Mouse (Mus musculus): ENCODE results near the gene Nudt9. TPM values are rescaled to one million over a fixed set of nuclear protein-coding genes. Genes with fewer than 3 reads are reported as not detected.
A peak's percentile ranks its signal among the peaks of the same experiment; 100 is the strongest.

Gene Nudt9
- 57.2 and 57.3 TPM in 2 replicates for polyA plus RNA-seq (2016; fragmentation: Nextera tagmentation; extraction: Ambion mirVana)

DNA sequence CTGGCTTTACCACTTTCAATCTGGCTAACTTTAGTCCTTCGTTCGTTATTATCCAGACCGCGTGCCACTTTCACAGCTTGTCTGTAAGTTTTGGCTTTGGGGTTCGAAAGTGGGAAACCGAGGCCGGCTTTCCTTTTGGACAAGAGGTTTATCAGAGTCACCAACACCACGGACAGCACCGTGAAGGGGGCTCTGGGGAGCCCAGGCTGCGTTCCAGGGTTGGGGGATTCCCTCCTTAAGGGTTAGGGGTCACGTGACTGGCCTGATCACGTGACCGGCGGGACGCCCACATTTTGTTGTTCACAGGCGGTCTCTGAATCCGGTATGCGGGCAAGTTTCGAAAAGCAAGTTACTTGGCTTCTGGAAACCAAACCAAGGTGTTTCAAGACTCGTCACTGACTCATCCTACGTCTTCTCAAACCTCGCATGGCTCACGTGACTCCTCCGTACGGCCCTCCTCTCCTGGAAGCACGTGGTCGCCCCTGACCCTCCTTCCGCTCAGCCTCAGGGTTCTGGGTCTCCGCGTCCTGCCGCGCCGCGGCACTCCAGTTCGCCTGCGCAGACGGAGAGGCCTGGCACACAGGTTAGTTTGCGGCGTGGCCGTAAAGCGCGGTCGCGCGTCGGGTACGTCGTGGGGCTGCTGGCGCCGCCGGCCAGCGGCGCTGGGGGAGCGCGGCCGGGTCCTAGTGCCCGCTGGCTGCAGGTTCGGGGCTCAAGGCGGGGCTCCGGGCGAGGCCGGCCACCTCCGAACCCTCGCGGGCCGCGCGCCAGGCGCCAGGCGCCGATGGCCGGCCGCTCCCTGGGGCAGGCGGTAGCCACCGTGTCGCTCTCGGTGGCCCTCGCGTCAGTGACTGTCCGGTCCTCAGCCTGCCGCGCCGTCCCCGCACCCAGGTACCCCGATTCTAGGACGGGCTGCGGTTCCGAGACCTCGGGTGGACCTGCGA, at the start of gene Nudt9:
TSS of gene Nudt9 (plus strand) at position 51 of the 944 bp plus-strand sequence.
- ATAC-seq (ENCODE audit: insufficient number of reproducible peaks, low FRiP score), result peak; percentile 97
- Histone ChIP-seq H3K4me2 (peak within 1 kb of the TSS; percentile 78), H3K27ac (ENCODE audit: poor library complexity, severe bottlenecking) (peak within 1 kb of the TSS; percentile 79), H3K27me3 (replicated peaks) (no peaks in the 10 kb centered on the region), H3K4me3 (peak within 1 kb of the TSS; percentile 85), H3K36me3 (peaks cover 11% of the 10 kb centered on the region), H3K9me3 (replicated peaks) (no peaks in the 10 kb centered on the region), H3K9ac (peak within 1 kb of the TSS; percentile 94), H3K4me1 (replicated peaks) (peaks cover 19% of the 10 kb centered on the region)
- 6% methylated on average over 89 of the region's 90 CpGs for WGBS

DNA sequence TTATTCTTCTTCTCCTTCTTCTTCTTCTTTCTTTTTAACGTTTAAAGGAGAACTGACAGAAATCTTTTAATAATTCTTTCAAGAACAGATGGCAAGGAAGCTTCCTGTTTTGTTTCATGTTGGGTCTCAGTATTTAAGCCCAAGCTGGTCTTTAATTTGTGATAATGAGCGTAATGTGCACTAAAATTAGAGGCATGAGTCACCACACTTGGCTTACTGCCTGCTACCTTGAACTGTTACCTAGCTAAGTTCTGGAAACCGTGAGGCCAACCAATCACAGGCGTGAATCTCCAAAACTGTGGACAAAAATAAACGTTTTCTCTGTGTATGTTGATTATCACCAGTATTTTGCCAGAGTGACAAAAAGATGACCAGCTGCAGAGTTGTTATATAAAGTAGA, 47.4 kb upstream of the Nudt9 start:
- H3K4me2 ChIP-seq, result no peak overlapping the region
- H3K9ac ChIP-seq, result no peak overlapping the region
- H3K4me1 ChIP-seq (replicated peaks), result no peaks in the 10 kb centered on the region
- no peak overlapping the region for H3K27ac ChIP-seq (ENCODE audit: poor library complexity, severe bottlenecking)
- no peak overlapping the region for H3K4me3 ChIP-seq
- WGBS, result 47% methylated on average over 5 of the region's 5 CpGs
- no peak for ATAC-seq (ENCODE audit: insufficient number of reproducible peaks, low FRiP score)
- no peaks in the 10 kb centered on the region for H3K27me3 ChIP-seq (replicated peaks)
- no peaks in the 10 kb centered on the region for H3K9me3 ChIP-seq (replicated peaks)
- H3K36me3 ChIP-seq, result peaks cover 24% of the 10 kb centered on the region

GRCm38 (mm10) chr5:103999738-104000137, 46.4 kb upstream of the Nudt9 start:
- H3K4me2 ChIP-seq, result no peak overlapping the region
- H3K4me1 ChIP-seq (replicated peaks), result no peaks in the 10 kb centered on the region
- no peaks in the 10 kb centered on the region for H3K27me3 ChIP-seq (replicated peaks)
- H3K4me3 ChIP-seq, result no peak overlapping the region
- H3K9ac ChIP-seq, result no peak overlapping the region
- 2% methylated on average over 5 of the region's 5 CpGs for WGBS
- ATAC-seq (ENCODE audit: insufficient number of reproducible peaks, low FRiP score), result no peak
- peaks cover 22% of the 10 kb centered on the region for H3K36me3 ChIP-seq
- no peak overlapping the region for H3K27ac ChIP-seq (ENCODE audit: poor library complexity, severe bottlenecking)
- no peaks in the 10 kb centered on the region for H3K9me3 ChIP-seq (replicated peaks)

GRCm38 (mm10) chr5:104002549-104003255, 43.4 kb upstream of the Nudt9 start:
- no peaks in the 10 kb centered on the region for H3K27me3 ChIP-seq (replicated peaks)
- no peak overlapping the region for H3K27ac ChIP-seq (ENCODE audit: poor library complexity, severe bottlenecking)
- no peaks in the 10 kb centered on the region for H3K4me1 ChIP-seq (replicated peaks)
- 43% methylated on average over 18 of the region's 18 CpGs for WGBS
- H3K36me3 ChIP-seq, result peaks cover 38% of the 10 kb centered on the region
- H3K9me3 ChIP-seq (replicated peaks), result no peaks in the 10 kb centered on the region
- no peak overlapping the region for H3K4me3 ChIP-seq
- no peak overlapping the region for H3K4me2 ChIP-seq
- no peak overlapping the region for H3K9ac ChIP-seq
- no peak for ATAC-seq (ENCODE audit: insufficient number of reproducible peaks, low FRiP score)

GRCm38 (mm10) chr5:104003256-104003931, 42.7 kb upstream of the Nudt9 start:
- H3K9me3 ChIP-seq (replicated peaks), result no peaks in the 10 kb centered on the region
- peaks cover 44% of the 10 kb centered on the region for H3K36me3 ChIP-seq
- no peak overlapping the region for H3K27ac ChIP-seq (ENCODE audit: poor library complexity, severe bottlenecking)
- H3K4me3 ChIP-seq, result no peak overlapping the region
- 50% methylated on average over 15 of the region's 15 CpGs for WGBS
- H3K4me1 ChIP-seq (replicated peaks), result no peaks in the 10 kb centered on the region
- no peaks in the 10 kb centered on the region for H3K27me3 ChIP-seq (replicated peaks)
- H3K9ac ChIP-seq, result no peak overlapping the region
- ATAC-seq (ENCODE audit: insufficient number of reproducible peaks, low FRiP score), result no peak
- H3K4me2 ChIP-seq, result no peak overlapping the region

DNA sequence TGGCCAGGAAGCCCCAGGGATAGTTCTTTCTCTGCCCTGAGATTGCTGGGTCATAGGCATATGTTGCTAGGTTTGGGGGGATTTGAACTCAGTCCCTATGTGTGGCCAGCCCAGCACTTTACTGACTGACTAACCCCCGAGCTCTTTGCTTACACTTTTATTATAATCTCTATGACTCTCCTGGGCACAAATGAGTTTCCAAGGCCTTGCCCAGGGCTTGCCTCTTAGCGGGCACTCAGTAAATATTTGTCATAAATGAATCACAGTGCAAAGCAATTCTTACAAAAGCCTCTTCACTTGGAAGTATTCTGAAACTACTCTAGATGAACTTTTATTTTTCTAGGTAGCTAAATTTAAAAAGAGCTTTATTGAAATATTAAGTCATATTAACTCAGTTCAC, 42.2 kb upstream of the Nudt9 start:
- Histone ChIP-seq H3K27ac (ENCODE audit: poor library complexity, severe bottlenecking) (no peak overlapping the region), H3K4me3 (no peak overlapping the region), H3K4me2 (no peak overlapping the region), H3K9ac (no peak overlapping the region), H3K36me3 (peaks cover 47% of the 10 kb centered on the region), H3K27me3 (replicated peaks) (no peaks in the 10 kb centered on the region), H3K9me3 (replicated peaks) (no peaks in the 10 kb centered on the region), H3K4me1 (replicated peaks) (no peaks in the 10 kb centered on the region)
- no peak for ATAC-seq (ENCODE audit: insufficient number of reproducible peaks, low FRiP score)
- 77% methylated on average over 2 of the region's 2 CpGs for WGBS

DNA sequence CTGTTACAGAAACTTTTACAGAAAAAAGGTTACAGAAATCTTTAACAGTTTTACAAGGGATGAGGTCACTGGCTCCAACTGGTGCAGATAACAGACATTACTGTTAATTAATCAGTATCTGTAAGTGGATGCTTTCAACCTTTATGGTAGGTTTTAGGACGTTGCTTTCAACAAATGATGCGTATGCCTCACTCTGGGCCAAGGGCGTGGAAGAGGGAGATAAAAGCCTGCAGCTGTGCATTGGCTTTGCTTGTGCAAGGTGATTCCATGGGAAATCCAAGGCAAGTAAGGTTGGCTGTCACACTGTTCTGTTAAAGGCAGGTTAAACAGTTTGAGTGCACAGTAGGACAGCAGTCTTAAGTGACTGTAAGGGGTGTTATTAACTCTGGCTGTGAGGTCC, 39.3 kb upstream of the Nudt9 start:
- no peaks in the 10 kb centered on the region for H3K4me1 ChIP-seq (replicated peaks)
- ATAC-seq (ENCODE audit: insufficient number of reproducible peaks, low FRiP score), result no peak
- peaks cover 46% of the 10 kb centered on the region for H3K36me3 ChIP-seq
- H3K27me3 ChIP-seq (replicated peaks), result no peaks in the 10 kb centered on the region
- WGBS, result 66% methylated on average over 3 of the region's 3 CpGs
- no peak overlapping the region for H3K4me3 ChIP-seq
- H3K9ac ChIP-seq, result no peak overlapping the region
- H3K4me2 ChIP-seq, result no peak overlapping the region
- H3K9me3 ChIP-seq (replicated peaks), result no peaks in the 10 kb centered on the region
- no peak overlapping the region for H3K27ac ChIP-seq (ENCODE audit: poor library complexity, severe bottlenecking)

DNA sequence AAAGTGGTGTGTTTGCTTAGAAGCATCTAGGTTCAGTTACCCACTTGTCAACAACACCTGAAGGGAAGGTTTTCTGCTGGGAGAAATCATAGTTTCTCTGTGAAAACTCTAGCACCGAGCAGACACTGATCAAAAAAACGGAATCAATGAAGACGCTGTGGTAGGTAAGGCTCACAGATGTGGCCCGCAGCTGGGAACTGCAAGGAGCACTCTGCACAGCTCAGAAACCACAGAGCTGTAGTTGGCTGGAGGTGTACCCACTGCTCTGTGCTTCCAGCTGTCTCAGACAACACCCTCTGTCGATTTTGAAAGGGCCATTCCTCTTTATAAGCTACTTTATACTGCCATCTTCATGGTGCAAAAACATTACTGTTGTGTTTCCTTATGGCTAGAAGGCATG, 38.3 kb upstream of the Nudt9 start:
- Histone ChIP-seq H3K9ac (no peak overlapping the region), H3K36me3 (peaks cover 39% of the 10 kb centered on the region), H3K4me1 (replicated peaks) (no peaks in the 10 kb centered on the region), H3K9me3 (replicated peaks) (no peaks in the 10 kb centered on the region), H3K27me3 (replicated peaks) (no peaks in the 10 kb centered on the region), H3K4me3 (no peak overlapping the region), H3K27ac (ENCODE audit: poor library complexity, severe bottlenecking) (no peak overlapping the region), H3K4me2 (no peak overlapping the region)
- ATAC-seq (ENCODE audit: insufficient number of reproducible peaks, low FRiP score), result no peak
- 76% methylated on average over 5 of the region's 5 CpGs for WGBS

- H3K9me3 ChIP-seq (replicated peaks), result no peaks in the 10 kb centered on the region
- H3K4me2 ChIP-seq, result no peak overlapping the region
- peaks cover 32% of the 10 kb centered on the region for H3K36me3 ChIP-seq
- H3K9ac ChIP-seq, result no peak overlapping the region
- WGBS, result 91% methylated on average over 3 of the region's 3 CpGs
- H3K4me1 ChIP-seq (replicated peaks), result no peaks in the 10 kb centered on the region
- no peak overlapping the region for H3K27ac ChIP-seq (ENCODE audit: poor library complexity, severe bottlenecking)
- ATAC-seq (ENCODE audit: insufficient number of reproducible peaks, low FRiP score), result no peak
- no peaks in the 10 kb centered on the region for H3K27me3 ChIP-seq (replicated peaks)
- H3K4me3 ChIP-seq, result no peak overlapping the region
Observed at GRCm38 (mm10) chr5:104009421-104009820, 36.7 kb upstream of the Nudt9 start.

DNA sequence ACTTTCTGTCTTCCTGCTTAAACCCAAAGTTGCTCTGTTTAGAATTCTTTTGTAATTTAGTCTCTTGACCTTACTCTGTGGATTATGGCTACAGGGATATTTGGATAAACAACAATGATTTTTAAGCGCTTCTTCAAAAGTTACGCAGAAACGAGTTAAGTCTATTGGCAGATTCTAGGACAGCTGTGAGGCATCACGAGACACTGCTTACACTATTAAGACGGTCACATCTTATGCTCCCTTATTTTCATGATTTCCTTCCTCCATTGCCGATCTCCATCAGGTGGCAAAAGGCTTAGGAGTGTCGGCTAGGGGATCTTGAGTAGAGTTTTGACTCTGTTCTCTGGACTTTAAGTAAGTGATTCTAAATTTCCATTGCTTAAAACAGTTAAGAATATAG, 35.8 kb upstream of the Nudt9 start:
- 91% methylated on average over 7 of the region's 7 CpGs for WGBS
- Histone ChIP-seq H3K36me3 (peaks cover 32% of the 10 kb centered on the region), H3K9ac (no peak overlapping the region), H3K9me3 (replicated peaks) (no peaks in the 10 kb centered on the region), H3K4me1 (replicated peaks) (no peaks in the 10 kb centered on the region), H3K27ac (ENCODE audit: poor library complexity, severe bottlenecking) (no peak overlapping the region), H3K4me2 (no peak overlapping the region), H3K4me3 (no peak overlapping the region), H3K27me3 (replicated peaks) (no peaks in the 10 kb centered on the region)
- no peak for ATAC-seq (ENCODE audit: insufficient number of reproducible peaks, low FRiP score)

- no peak for ATAC-seq (ENCODE audit: insufficient number of reproducible peaks, low FRiP score)
- Histone ChIP-seq H3K36me3 (peaks cover 33% of the 10 kb centered on the region), H3K27ac (ENCODE audit: poor library complexity, severe bottlenecking) (0 out of 2 replicates have a peak overlapping the region, but pooled peaks have one; percentile 15), H3K9me3 (replicated peaks) (no peaks in the 10 kb centered on the region), H3K4me3 (no peak overlapping the region), H3K27me3 (replicated peaks) (no peaks in the 10 kb centered on the region), H3K9ac (no peak overlapping the region), H3K4me2 (no peak overlapping the region), H3K4me1 (replicated peaks) (no peaks in the 10 kb centered on the region)
Observed at GRCm38 (mm10) chr5:104011419-104011818, 34.7 kb upstream of the Nudt9 start.

All from heart, embryonic 12.5 days (tissue).